Mouse (Mus musculus) ovary, postnatal 36 days (tissue): ENCODE measurements around the gene Saxo2.
A peak's percentile ranks its signal among the peaks of the same experiment; 100 is the strongest.

ENCODE experiments used
- DNase-seq: peaks from one replicate; pipeline ENCODE4 v3.0.0; 2022; ENCODE audit warnings: low spot score, mixed read lengths

The Saxo2 gene

GRCm38 (mm10) chr7:82648353-82649080 lies at the start of gene Saxo2, which contains the start of gene Efl1:
Gene Saxo2 (minus strand): TSS chr7:82648528.
Gene Efl1 (plus strand): TSS chr7:82648614.
- DNase-seq = peak; percentile 92

- DNase-seq = no peak
Observed at GRCm38 (mm10) chr7:82697668-82698067, 49.3 kb upstream of the Saxo2 start.

GRCm38 (mm10) chr7:82691021-82691738 lies 42.9 kb upstream of the Saxo2 start:
- no peak for DNase-seq

GRCm38 (mm10) chr7:82688736-82689135 lies 40.4 kb upstream of the Saxo2 start:
- DNase-seq = peak; percentile 26

- no peak for DNase-seq
Observed at GRCm38 (mm10) chr7:82679901-82680300, 31.6 kb upstream of the Saxo2 start.

- no peak for DNase-seq
Observed at GRCm38 (mm10) chr7:82676834-82677233, 28.5 kb upstream of the Saxo2 start.

- DNase-seq = no peak
Observed at GRCm38 (mm10) chr7:82676001-82676400, 27.7 kb upstream of the Saxo2 start.

GRCm38 (mm10) chr7:82664604-82665003 lies 16.3 kb upstream of the Saxo2 start:
- DNase-seq = no peak

GRCm38 (mm10) chr7:82649081-82649445 lies 735 bp upstream of the Saxo2 start:
- no peak for DNase-seq

- DNase-seq = no peak
Observed at GRCm38 (mm10) chr7:82647909-82648308, 419 bp downstream of the Saxo2 start.

- DNase-seq = no peak
Observed at GRCm38 (mm10) chr7:82647183-82647582, 1.1 kb downstream of the Saxo2 start.

- peak; percentile 68 for DNase-seq
Observed at GRCm38 (mm10) chr7:82625342-82625741, 23.0 kb downstream of the Saxo2 start.

GRCm38 (mm10) chr7:82609629-82610028 lies 38.7 kb downstream of the Saxo2 start:
- DNase-seq = no peak

- no peak for DNase-seq
Observed at GRCm38 (mm10) chr7:82605425-82605824, 42.9 kb downstream of the Saxo2 start.

- DNase-seq = no peak
Observed at GRCm38 (mm10) chr7:82602008-82602407, 46.3 kb downstream of the Saxo2 start.

GRCm38 (mm10) chr7:82590931-82591330 lies 57.4 kb downstream of the Saxo2 start:
- no peak for DNase-seq
